12 mouse cellular contexts compared by ENCODE assay signal in genomic region chr3:122800553-122801435, GRCm38 (mm10).
A peak's percentile ranks its signal among the peaks of the same experiment; 100 is the strongest.
DNase-seq lines count a peak whose midpoint lies in the region; ATAC-seq and TF ChIP-seq lines count a peak whose summit lies in the region.
"Had no signal": no experiment of that assay in that cellular context is flagged by ENCODE, and none has a peak within 500 bp of the region (broad histone marks: within the 10 kb centered on the region; RNA-seq: fewer than 3 reads in every experiment).

No protein-coding gene starts in this region.

- no peak overlapping the region for H3K27ac ChIP-seq in lung, postnatal 0 days (ENCODE audit: low read length)
- H3K27ac ChIP-seq in forebrain, embryonic 14.5 days (ENCODE audit: low read depth, low read length): peak overlapping the region; percentile 68; the same call in 1 of the 2 replicates
- peak overlapping the region; percentile 41; the same call in 1 of the 2 replicates for H3K27ac ChIP-seq in hindbrain, postnatal 0 days
- H3K27ac ChIP-seq in stomach, embryonic 15.5 days: peak overlapping the region; percentile 83

- no peak for TF ChIP-seq CTCF in lung, postnatal 0 days (IDR thresholded peaks at IDR 0.05)
- no peak for TF ChIP-seq CTCF in hindbrain, postnatal 0 days (IDR thresholded peaks at IDR 0.05; ENCODE audit: low read depth)

- no peak for TF ChIP-seq EP300 in lung, postnatal 0 days (IDR thresholded peaks at IDR 0.05)

- WGBS in lung, postnatal 0 days: 60% methylated on average over 10 of the region's 10 CpGs
- WGBS in forebrain, embryonic 14.5 days: 39% methylated on average over 10 of the region's 10 CpGs
- 37% methylated on average over 10 of the region's 10 CpGs for WGBS in hindbrain, postnatal 0 days
- WGBS in stomach, embryonic 15.5 days: 42% methylated on average over 10 of the region's 10 CpGs

- H3K4me3 ChIP-seq in lung, postnatal 0 days (ENCODE audit: low read depth, low read length): no peak overlapping the region
- H3K4me3 ChIP-seq in forebrain, embryonic 14.5 days (ENCODE audit: low read depth, low read length): no peak overlapping the region
- H3K4me3 ChIP-seq in hindbrain, postnatal 0 days (ENCODE audit: low read length): no peak overlapping the region
- H3K4me3 ChIP-seq in stomach, embryonic 15.5 days (replicated peaks): no peak overlapping the region
- H3K4me3 ChIP-seq: embryonic facial prominence, embryonic 13.5 days; heart, embryonic 13.5 days had no signal

- H3K4me2 ChIP-seq in lung, postnatal 0 days (replicated peaks; ENCODE audit: low read depth, low read length): no peak overlapping the region
- H3K4me2 ChIP-seq in forebrain, embryonic 14.5 days (ENCODE audit: low read length): no peak overlapping the region
- H3K4me2 ChIP-seq in hindbrain, postnatal 0 days (ENCODE audit: low read depth, low read length): no peak overlapping the region
- H3K4me2 ChIP-seq in stomach, embryonic 15.5 days: no peak overlapping the region
- H3K4me2 ChIP-seq: heart, embryonic 13.5 days had no signal

- peak; percentile 44 for ATAC-seq in lung, postnatal 0 days
- peak; percentile 44 for ATAC-seq in forebrain, embryonic 14.5 days
- ATAC-seq in hindbrain, postnatal 0 days: no peak
- ATAC-seq in stomach, embryonic 15.5 days (ENCODE audit: insufficient read depth, low FRiP score, low read depth): peak; percentile 63

- H3K9ac ChIP-seq in lung, postnatal 0 days (replicated peaks; ENCODE audit: low read depth): no peak overlapping the region
- H3K9ac ChIP-seq in forebrain, embryonic 14.5 days (ENCODE audit: low read length): no peak overlapping the region
- no peak overlapping the region for H3K9ac ChIP-seq in hindbrain, postnatal 0 days (replicated peaks; ENCODE audit: low read length)
- no peak overlapping the region for H3K9ac ChIP-seq in stomach, embryonic 15.5 days
- H3K9ac ChIP-seq: embryonic facial prominence, embryonic 13.5 days; heart, embryonic 13.5 days had no signal

- intact Hi-C loops in left cerebral cortex, postnatal 14 days (cut with DNase I): no loop called here

- H3K27me3 ChIP-seq in lung, postnatal 0 days (replicated peaks; ENCODE audit: insufficient read depth, low read length): no peaks in the 10 kb centered on the region
- no peaks in the 10 kb centered on the region for H3K27me3 ChIP-seq in forebrain, embryonic 14.5 days (replicated peaks; ENCODE audit: control insufficient read depth, insufficient read depth, low read length)
- H3K27me3 ChIP-seq in hindbrain, postnatal 0 days (ENCODE audit: insufficient read depth, low read length): no peaks in the 10 kb centered on the region
- H3K27me3 ChIP-seq in stomach, embryonic 15.5 days (replicated peaks): no peaks in the 10 kb centered on the region
- H3K27me3 ChIP-seq: heart, embryonic 13.5 days had no signal

- H3K36me3 ChIP-seq in lung, postnatal 0 days (ENCODE audit: insufficient read depth, low read length): no peaks in the 10 kb centered on the region; the same call in 1 of the 2 replicates
- H3K36me3 ChIP-seq in forebrain, embryonic 14.5 days (ENCODE audit: control insufficient read depth, insufficient read depth, low read length): 0 out of 2 replicates have a peak, but pooled peaks cover 3% of the 10 kb centered on the region
- H3K36me3 ChIP-seq in hindbrain, postnatal 0 days (ENCODE audit: insufficient read depth, low read length): no peaks in the 10 kb centered on the region
- peaks cover 10% of the 10 kb centered on the region; the same call in 1 of the 2 replicates for H3K36me3 ChIP-seq in stomach, embryonic 15.5 days

- peak; percentile 24 for DNase-seq in lung, postnatal 0 days (ENCODE audit: low spot score)
- no peak for DNase-seq in lung, postnatal 4 days
- DNase-seq in forebrain, embryonic 14.5 days (ENCODE audit: low spot score): peak; percentile 30
- no peak for DNase-seq in hindbrain, postnatal 0 days (ENCODE audit: low spot score)
- no peak for DNase-seq in left cerebral cortex, postnatal 14 days (ENCODE audit: low spot score in 2 of 2)
- no peak for DNase-seq in testis, postnatal 14 days (ENCODE audit: low spot score)
- DNase-seq: cerebellum, adult 9-11 months; kidney, adult 2 months; thymus, postnatal 4 days had no signal

- H3K4me1 ChIP-seq in lung, postnatal 0 days (ENCODE audit: insufficient read depth, low read depth, low read length): no peaks in the 10 kb centered on the region
- H3K4me1 ChIP-seq in forebrain, embryonic 14.5 days (ENCODE audit: control insufficient read depth, insufficient read depth, low read length): peaks cover 10% of the 10 kb centered on the region; the same call in 1 of the 2 replicates
- H3K4me1 ChIP-seq in hindbrain, postnatal 0 days (ENCODE audit: insufficient read depth, low read length): peaks cover 15% of the 10 kb centered on the region
- H3K4me1 ChIP-seq in stomach, embryonic 15.5 days: peaks cover 5% of the 10 kb centered on the region; the same call in 1 of the 2 replicates

- H3K9me3 ChIP-seq in lung, postnatal 0 days (ENCODE audit: low read length): no peaks in the 10 kb centered on the region
- no peaks in the 10 kb centered on the region for H3K9me3 ChIP-seq in forebrain, embryonic 14.5 days (replicated peaks; ENCODE audit: control insufficient read depth, low read length)
- H3K9me3 ChIP-seq in hindbrain, postnatal 0 days (ENCODE audit: low read length): no peaks in the 10 kb centered on the region
- H3K9me3 ChIP-seq in stomach, embryonic 15.5 days: no peaks in the 10 kb centered on the region
- H3K9me3 ChIP-seq: embryonic facial prominence, embryonic 13.5 days; heart, embryonic 13.5 days had no signal

Comparison
In these comparisons a context has a peak if more than half of its experiments do, and no peak if none do; other contexts are left out.
1. DNase-seq: peak in lung, postnatal 0 days (single experiment) and forebrain, embryonic 14.5 days (single experiment); none in lung, postnatal 4 days (0 of 2), hindbrain, postnatal 0 days (single experiment), left cerebral cortex, postnatal 14 days (0 of 2) and testis, postnatal 14 days (single experiment).